Mouse (Mus musculus) c-Kit-positive CD71-negative TER-119-negative erythroid progenitor cells, embryonic 14.5 days (primary cell): ENCODE data around the gene Spata25.

Experiments used
- DNase-seq: peaks from one replicate; pipeline ENCODE4 v3.0.0-alpha.2; 2013; ENCODE audit warnings: low read depth

Spata25 gene

DNA sequence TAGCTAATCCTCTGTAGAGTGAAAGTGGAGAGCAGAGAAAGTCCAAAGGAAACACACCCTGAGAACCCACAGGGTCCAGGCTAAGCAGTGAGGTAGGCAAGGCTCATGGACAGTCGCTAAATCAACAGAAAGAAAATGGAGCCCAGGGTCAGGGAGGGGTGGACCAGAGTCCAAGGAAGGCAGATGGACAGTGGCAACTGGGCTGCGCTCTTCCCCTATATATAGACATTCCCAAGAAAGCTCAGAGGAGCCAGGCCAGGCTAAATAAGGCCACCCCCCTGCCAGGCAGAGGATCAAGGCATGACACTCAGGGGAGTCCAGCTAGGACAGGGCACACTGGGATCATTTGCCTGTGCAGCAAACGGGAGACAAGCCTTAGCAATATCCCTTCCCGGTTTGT, 46.5 kb downstream of the Spata25 start:
- DNase-seq = no peak

DNA sequence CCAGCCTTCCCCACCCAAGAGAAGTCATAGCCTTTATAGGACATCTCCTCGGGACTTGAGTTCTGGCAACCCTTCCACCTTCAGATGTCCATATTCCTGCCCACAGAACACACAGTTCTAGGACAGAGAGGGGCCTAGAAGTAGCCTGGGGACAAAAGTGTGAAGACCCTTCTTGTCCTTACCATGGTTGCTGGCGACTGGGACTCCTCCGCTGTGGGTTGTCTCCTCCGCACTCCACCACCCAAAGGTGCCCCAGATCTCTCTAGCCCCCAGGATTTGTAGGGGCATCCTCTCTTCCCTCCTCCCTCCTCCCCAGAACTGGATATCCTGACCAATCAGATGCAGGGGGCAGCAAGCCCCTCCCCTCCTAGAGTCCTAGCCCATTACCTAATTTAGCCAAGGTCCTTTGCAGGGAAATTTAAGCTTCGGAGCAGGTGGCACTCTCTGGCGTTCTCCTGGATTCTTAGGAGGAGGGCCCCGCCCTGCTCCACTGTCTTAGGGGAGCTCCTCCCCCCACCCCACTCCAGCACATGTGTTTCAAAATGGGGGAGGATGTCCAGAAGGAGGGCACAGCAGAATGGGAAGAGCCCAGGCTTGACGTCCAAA, 48.8 kb downstream of the Spata25 start, which contains the start of gene Tnnc2:
Gene Tnnc2 (minus strand): TSS at position 487 of the 606 bp plus-strand sequence.
- DNase-seq = no peak

DNA sequence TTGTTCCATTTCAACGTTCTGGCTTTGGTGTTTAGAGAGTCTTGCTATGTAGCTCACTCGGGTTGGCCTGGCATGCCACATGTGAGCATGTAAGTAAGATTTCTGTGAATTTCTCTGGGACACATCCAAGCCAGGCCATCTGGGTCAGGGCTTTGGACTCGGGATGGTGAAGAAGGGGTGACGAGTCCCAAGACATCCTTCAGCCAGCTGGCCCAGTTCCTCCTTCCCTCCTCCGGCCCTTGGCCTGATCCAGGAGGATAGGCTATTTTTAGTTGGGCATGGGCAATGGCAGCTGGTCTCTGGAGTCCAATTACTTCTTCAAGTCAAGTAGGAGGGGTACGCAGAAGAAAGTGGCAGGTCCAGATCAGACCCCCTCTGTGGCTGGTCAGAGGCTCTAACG, 49.5 kb downstream of the Spata25 start:
- DNase-seq = no peak

DNA sequence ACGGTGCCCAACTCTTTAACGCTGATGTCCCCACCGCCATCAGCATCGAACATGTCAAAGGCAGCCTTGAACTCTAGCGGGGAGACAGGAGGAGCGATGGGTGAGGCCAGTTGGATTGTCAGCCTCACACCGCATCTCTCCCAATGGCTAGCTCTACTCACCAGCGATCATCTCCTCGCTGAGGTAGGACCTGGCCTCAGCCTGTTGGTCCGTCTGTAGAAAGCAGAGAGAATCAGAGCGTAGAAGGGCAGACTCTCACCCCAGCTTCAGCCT, 50.4 kb downstream of the Spata25 start:
- no peak for DNase-seq

DNA sequence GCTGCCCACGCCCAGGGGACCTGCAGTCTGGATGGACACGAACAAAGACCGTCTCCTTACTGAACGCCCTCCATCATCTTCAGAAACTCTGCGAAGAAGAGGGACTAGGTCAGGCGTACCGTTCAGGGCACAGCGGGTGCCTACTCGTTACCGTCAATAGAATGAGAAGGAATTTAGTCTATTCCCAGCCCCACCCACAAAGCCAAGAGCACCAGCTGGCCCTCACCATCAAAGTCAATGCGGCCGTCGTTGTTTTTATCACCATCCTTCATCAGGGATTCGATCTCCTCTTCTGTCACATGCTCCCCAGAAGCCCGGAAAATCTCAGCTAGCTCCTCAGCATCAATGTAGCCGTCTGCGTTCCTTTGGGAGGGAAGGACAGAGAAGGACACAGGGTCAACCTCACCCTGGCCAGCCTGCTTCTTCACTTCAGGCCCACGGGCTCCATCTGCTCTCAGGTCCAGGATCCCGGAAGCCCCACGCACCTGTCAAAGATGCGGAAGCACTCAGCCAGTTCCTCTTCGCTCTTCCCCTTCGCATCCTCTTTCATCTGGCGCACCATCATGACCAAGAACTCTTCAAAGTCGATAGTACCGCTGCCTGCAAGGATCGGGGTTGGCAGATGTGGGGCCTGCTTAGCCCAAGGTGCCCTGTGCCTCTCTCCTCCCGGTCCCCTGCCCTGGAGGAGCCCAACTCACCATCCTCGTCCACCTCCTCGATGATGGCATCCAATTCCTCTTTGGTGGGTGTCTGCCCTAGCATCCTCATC, 50.9 kb downstream of the Spata25 start:
- no peak for DNase-seq

DNA sequence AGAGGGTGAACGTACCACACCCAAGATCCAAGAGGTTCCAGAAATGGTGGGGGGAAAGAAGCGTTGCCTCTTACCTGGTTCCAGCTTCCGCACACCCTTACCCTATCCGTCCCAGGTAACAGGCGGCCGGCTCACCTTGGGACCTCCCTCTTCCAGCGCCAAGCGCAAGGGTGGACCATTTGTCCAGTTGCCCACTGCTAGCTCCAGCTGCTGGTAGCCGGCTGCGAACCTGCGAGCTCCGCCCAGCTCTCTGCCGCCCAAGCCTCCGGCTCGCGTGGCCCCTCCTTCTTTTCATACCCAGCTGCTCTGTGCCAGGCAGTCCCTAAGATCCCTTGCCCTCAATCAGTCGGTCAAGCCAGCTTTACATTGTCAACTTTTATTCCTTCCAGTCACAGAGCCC, 51.5 kb downstream of the Spata25 start:
- DNase-seq = no peak
